Mouse (Mus musculus) embryo, embryonic 11.5 days (tissue): Measurements from ENCODE around the gene Ss18l1.
A peak's percentile ranks its signal among the peaks of the same experiment; 100 is the strongest.

Source experiments
- DNase-seq: peaks from one replicate; pipeline ENCODE4 v3.0.0-alpha.2; 2012; ENCODE audit warnings: low read depth, low spot score

Ss18l1 gene

GRCm38 (mm10) chr2:180034753-180035152 is 7.6 kb upstream of the Ss18l1 start:
- DNase-seq, result no peak

GRCm38 (mm10) chr2:180040406-180040805 is 1.9 kb upstream of the Ss18l1 start:
- no peak for DNase-seq

DNA sequence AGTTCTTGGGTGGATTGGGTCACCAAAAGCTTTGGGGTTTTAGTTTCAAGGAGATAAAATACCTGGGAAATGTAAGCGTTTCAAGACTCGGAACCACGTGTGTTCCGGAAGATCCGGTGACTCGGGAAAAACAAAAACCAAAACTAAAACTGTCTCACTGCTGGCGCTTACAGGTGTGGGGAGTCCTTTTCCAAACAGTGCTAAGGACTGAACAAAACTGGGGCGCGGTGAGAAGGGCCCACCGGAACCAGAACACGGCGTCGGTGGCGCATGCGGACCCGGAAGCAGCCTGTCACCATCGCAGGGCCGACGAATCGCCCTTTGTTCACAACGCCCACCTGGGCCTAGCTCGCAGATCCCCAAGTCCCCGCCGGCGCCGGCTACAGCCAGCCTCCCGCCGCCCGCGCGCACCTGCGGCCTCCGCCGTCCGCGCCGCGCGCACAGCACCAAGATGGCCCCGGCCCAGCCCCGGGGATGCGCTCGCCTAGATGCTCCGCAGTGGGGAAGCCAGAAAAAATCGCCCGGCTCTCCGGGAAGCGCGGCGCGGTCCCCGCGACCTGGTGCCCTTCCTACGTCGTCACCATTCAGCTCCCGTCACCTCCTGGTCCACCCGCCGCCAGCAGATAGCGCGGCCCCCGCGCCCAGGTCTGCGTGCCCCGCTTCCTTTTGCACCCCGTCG is 593 bp upstream of the Ss18l1 start:
- DNase-seq, result no peak

- DNase-seq, result no peak
These were observed 678 bp downstream of the Ss18l1 start for GRCm38 (mm10) chr2:180042858-180043515.

DNA sequence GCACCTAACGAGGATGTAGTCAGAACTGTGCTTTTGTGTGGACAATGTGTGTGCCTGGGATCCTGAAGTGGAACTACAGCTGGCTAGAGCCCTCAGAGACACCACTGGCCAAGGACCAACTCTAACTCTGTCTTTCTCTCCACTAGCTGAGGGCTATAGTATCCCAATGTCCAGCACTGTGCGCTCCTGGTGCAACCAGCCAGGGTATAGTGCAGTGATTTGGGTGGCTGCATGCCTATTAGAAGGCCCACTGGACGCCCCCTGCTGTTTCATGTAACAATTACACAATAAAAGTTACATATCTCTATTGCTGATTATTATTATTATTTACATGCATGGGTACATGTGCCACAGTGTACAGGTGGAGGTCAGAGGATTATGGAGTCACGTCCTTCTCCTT is 3.0 kb downstream of the Ss18l1 start:
- no peak for DNase-seq

DNA sequence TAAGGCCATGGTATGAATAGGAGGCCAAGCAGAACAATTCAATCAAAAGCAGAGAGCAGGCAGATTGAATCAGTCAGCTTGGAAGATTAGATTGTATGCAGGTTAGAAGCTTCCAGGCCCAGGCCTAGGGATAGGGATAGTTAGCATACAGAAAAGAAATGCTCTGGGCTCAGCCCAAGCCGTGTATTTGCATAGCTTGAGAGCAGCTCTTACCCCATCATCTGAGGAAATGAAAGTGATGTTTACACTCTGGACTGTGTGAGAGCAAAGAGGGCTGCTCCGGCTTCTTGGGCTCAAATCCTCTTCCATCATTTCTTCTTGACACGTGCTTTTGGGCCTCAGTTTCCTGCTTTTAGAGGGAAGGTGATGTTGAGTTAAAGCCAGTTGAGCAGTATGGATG is 5.3 kb downstream of the Ss18l1 start:
- DNase-seq, result no peak

- DNase-seq, result no peak
These were observed 5.8 kb downstream of the Ss18l1 start for GRCm38 (mm10) chr2:180047980-180048635.

GRCm38 (mm10) chr2:180050986-180051385 is 8.7 kb downstream of the Ss18l1 start:
- DNase-seq, result peak; percentile 59

DNA sequence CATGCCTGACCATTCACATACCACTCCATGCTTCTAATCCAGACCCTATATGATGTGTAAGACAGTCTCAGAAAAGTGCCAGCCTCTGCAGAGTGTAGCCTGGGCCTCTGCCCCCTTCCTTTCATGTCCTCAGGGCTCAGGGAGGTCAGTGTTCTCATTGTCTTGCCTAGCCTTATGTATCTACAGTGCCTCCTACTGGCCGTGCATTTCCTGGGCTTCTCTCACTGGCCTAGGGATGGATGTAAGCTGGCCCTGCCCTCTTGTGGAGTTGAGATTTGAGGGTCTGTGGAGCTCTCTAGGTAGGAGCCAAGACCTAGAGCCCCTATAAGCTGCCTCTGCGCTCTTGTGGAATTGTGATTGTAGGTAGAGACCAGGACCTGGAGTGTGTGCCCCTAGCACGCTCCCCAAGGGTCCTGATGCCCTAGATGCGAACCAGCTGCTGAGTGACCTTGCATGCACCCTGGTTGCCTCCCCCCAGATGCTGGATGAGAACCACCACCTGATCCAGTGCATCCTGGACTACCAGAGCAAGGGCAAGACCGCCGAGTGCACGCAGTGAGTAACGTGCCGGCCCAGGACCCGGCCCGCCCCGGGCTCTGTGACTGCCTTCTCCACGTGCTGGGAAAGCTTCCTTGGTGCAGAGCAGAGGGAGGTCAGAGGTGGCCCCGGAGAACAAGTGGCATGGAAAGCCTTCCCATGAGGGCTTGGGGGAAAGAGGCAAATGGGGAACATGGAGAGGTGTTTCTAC is 9.9 kb downstream of the Ss18l1 start:
- DNase-seq, result no peak

- no peak for DNase-seq
These were observed 10.7 kb downstream of the Ss18l1 start for GRCm38 (mm10) chr2:180053001-180053400.

DNA sequence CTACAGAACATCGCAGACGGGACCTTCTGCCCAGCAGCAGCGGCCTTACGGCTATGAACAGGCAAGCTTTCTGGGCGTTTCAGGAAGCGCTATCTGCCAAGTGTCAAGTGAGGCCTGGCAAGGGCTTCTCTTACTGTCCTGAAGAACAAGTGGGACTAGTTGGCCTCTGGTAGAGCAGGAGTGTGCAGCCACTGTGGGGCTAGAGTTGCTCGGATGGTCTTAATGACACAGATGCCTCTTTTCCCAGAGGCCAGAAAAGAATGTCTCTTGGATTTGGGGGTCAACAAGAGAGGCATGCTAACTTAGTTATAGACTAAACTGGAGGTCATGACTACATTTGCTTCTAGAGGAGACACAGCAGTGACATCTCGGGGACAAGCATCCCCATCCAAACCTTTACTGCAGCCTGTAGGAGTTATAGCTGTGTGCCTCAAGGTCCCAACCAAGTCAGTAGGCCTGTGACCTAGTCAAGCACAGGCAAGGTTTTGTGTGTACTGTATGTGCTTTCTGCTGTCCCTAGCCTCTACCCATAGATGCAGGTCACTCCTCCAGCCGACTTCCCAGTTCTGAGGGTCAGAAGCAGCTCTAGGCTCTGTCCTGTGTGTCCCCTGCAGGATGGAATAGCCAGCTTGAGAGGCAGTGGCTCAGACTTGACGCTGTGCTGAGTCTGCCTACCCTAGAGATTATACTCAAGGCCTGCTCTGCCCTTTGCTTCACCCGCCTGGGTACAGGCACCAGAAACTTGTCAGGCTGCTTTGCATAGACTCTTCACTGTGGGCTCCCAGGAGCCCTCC is 21.2 kb downstream of the Ss18l1 start:
- no peak for DNase-seq

GRCm38 (mm10) chr2:180069770-180070480 is 27.6 kb downstream of the Ss18l1 start:
- DNase-seq, result no peak

GRCm38 (mm10) chr2:180070481-180071453 is 28.5 kb downstream of the Ss18l1 start, which contains the start of gene Mtg2:
TSS of gene Mtg2 (plus strand) at chr2:180070588.
- peak; percentile 88 for DNase-seq

DNA sequence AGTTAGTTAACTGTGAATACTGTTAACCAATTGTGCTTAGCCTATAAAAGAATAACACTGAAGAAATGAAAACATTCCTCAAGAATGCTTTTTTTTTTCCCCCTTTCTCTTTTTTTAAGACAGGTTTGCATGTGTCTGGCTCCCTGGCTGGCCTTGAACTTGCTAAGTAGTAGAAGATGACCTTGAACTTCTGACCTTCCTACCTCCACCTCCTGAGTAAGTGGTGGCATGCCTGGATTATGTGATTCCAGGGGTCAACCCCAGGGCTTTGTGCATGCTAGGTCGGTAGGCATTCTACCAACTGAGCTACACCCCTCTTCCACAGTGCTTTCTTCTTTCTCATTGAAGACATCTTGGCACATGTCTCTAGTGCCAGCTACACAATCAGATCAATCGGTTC is 29.4 kb downstream of the Ss18l1 start:
- DNase-seq, result no peak

DNA sequence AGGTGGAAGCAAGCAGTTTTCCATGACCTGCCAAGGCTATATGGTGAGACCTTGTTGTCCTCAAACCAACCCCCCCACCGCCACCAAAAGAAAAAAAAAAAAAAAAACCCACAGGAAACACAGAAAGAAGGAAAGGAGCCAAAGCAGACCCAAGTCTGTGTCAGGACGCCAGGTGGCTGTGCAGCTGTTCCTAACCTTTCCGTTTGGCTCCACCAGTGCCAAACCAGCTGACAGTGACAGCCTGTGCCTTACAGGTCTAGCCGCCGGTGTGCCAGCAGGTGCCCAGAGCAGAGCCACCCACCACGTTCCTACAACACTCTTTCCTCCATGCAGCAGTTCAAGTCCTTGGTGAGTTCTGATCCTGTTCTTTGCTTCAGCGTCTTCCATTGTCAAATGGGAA is 30.6 kb downstream of the Ss18l1 start:
- DNase-seq, result no peak

- no peak for DNase-seq
These were observed 35.3 kb downstream of the Ss18l1 start for GRCm38 (mm10) chr2:180077622-180078021.

DNA sequence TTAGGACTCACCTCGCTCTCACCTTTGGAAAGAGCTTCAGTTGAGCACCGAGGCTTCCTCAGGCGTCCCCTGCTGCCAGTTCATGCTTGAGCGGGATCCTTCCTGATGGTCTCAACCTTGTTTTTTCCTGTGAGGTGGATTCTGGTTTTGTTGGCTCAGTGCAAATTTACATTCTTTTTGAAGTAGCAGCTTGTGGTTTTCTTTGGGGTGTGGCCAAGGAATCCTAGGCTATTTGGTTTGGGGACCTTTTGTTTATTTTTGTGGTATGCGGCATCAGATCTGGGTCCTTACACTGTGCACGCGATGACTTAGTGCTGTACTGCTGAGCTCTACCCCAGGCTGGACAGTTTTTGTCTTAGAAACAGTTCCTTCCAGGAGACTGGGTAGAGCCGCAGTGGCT is 38.4 kb downstream of the Ss18l1 start:
- DNase-seq, result no peak

DNA sequence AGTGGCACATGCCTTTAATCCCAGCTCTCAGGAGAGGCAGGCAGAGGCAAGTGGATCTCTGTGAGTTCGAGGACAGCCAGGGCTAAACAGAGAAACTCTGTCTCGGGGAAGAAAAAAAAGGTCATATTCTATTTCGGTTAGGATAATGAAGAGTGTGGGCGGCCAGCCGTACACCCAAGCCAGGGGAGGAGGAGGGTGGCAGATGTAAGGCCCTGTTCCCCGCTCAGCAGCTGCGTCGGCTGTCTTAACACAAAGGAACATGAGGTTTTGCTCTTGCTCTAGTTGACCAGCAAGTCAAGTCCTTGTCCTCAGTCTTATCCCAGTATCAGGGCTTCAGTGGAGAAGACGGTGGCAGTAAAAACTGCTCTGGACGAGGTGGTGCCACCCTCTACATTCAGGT is 40.8 kb downstream of the Ss18l1 start:
- no peak for DNase-seq

DNA sequence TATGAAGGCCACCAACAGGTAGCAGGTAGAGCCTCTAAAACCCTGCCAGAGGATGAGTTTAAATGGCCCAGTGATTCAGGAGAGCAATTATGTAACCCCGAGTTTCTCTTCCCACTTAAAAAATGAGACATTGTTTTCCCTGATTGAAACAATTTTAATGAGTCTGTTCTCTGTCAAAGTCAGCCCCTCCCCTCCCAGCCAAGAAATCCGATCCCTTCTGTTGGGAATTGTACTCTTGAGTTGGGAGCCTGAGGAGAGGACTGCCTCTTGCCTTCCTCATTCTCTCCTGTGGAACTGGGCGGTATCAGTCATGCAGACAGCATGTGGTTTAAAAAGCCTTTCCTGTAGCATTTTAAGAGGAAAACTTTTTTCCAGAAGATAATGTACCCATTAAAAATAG is 42.3 kb downstream of the Ss18l1 start:
- DNase-seq, result no peak
